Mouse (Mus musculus): ENCODE measurements around the gene Foxred1. TPM values are rescaled to one million over a fixed set of nuclear protein-coding genes. Genes with fewer than 3 reads are reported as not detected.

The Foxred1 gene
- polyA plus RNA-seq (2012; rRNA removed), result 37.0 and 39.1 TPM in 2 replicates

- Histone ChIP-seq H3K4me3 (ENCODE audit: insufficient read depth, low read depth, low read length) (peak within 1 kb of the TSS; percentile 88), H3K27me3 (replicated peaks; ENCODE audit: control insufficient read depth, insufficient read depth, low read length) (no peaks in the 10 kb centered on the region), H3K4me1 (ENCODE audit: control insufficient read depth, insufficient read depth, low read length) (peaks cover 9% of the 10 kb centered on the region; the same call in 1 of the 2 replicates), H3K27ac (ENCODE audit: insufficient read depth, low read depth, low read length) (peak within 1 kb of the TSS; percentile 81), H3K36me3 (ENCODE audit: control insufficient read depth, insufficient read depth, low read length) (peaks cover 11% of the 10 kb centered on the region)
- under 1% methylated on average over 72 of the region's 72 CpGs for WGBS
- TF ChIP-seq CTCF (conservative IDR thresholded peaks at IDR 0.05; ENCODE audit: insufficient read depth, insufficient read length, low read depth, low read length), result no peak
- TF ChIP-seq POLR2A (IDR thresholded peaks at IDR 0.05; ENCODE audit: low read depth, low read length), result peak; percentile 95
- DNase-seq, result peak; percentile 99
These were observed at the start of gene Foxred1 for GRCm38 (mm10) chr9:35210542-35211474. Gene Foxred1, minus strand, starts transcription at chr9:35211055.

- Histone ChIP-seq H3K4me1 (ENCODE audit: control insufficient read depth, insufficient read depth, low read length) (no peaks in the 10 kb centered on the region), H3K27ac (ENCODE audit: insufficient read depth, low read depth, low read length) (no peak overlapping the region), H3K27me3 (replicated peaks; ENCODE audit: control insufficient read depth, insufficient read depth, low read length) (no peaks in the 10 kb centered on the region), H3K4me3 (ENCODE audit: insufficient read depth, low read depth, low read length) (no peak overlapping the region), H3K36me3 (ENCODE audit: control insufficient read depth, insufficient read depth, low read length) (no peaks in the 10 kb centered on the region)
- TF ChIP-seq CTCF (conservative IDR thresholded peaks at IDR 0.05; ENCODE audit: insufficient read depth, insufficient read length, low read depth, low read length) (no peak), POLR2A (IDR thresholded peaks at IDR 0.05; ENCODE audit: low read depth, low read length) (no peak)
- WGBS, result 88% methylated on average over 7 of the region's 7 CpGs
- DNase-seq, result no peak
These were observed 46.5 kb upstream of the Foxred1 start for GRCm38 (mm10) chr9:35257365-35257764.

- H3K36me3 ChIP-seq (ENCODE audit: control insufficient read depth, insufficient read depth, low read length), result no peaks in the 10 kb centered on the region; the same call in 1 of the 2 replicates
- no peak overlapping the region for H3K27ac ChIP-seq (ENCODE audit: insufficient read depth, low read depth, low read length)
- no peaks in the 10 kb centered on the region for H3K27me3 ChIP-seq (replicated peaks; ENCODE audit: control insufficient read depth, insufficient read depth, low read length)
- no peak overlapping the region for H3K4me3 ChIP-seq (ENCODE audit: insufficient read depth, low read depth, low read length)
- no peak for DNase-seq
- H3K4me1 ChIP-seq (ENCODE audit: control insufficient read depth, insufficient read depth, low read length), result no peaks in the 10 kb centered on the region
- TF ChIP-seq CTCF (conservative IDR thresholded peaks at IDR 0.05; ENCODE audit: insufficient read depth, insufficient read length, low read depth, low read length), result no peak
- TF ChIP-seq POLR2A (IDR thresholded peaks at IDR 0.05; ENCODE audit: low read depth, low read length), result no peak
These were observed 38.6 kb upstream of the Foxred1 start for GRCm38 (mm10) chr9:35249476-35249875.

DNA sequence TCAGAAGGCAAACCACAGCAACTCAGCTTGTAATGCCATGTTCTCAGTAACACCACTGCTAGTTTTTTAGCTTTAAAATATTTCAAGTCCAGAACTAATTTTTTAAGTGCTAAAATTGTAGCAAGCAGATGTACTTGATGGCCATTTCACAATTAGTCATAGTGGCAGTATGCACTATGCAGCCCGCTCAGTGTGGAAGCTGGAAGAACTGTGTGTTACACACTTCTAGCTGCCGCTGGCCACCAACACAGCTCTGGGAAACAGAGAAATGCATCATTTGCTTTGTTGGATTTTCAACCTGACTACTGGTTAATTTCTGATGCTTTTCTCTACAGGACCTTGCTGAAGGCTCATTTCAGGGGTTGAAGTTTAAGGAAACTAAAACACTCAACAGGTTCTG, 36.5 kb upstream of the Foxred1 start:
- no peaks in the 10 kb centered on the region; the same call in 1 of the 2 replicates for H3K36me3 ChIP-seq (ENCODE audit: control insufficient read depth, insufficient read depth, low read length)
- TF ChIP-seq POLR2A (IDR thresholded peaks at IDR 0.05; ENCODE audit: low read depth, low read length), result no peak
- TF ChIP-seq CTCF (conservative IDR thresholded peaks at IDR 0.05; ENCODE audit: insufficient read depth, insufficient read length, low read depth, low read length), result no peak
- no peaks in the 10 kb centered on the region for H3K4me1 ChIP-seq (ENCODE audit: control insufficient read depth, insufficient read depth, low read length)
- H3K4me3 ChIP-seq (ENCODE audit: insufficient read depth, low read depth, low read length), result no peak overlapping the region
- WGBS, result 92% methylated on average over 2 of the region's 2 CpGs
- DNase-seq, result no peak
- H3K27ac ChIP-seq (ENCODE audit: insufficient read depth, low read depth, low read length), result no peak overlapping the region
- H3K27me3 ChIP-seq (replicated peaks; ENCODE audit: control insufficient read depth, insufficient read depth, low read length), result no peaks in the 10 kb centered on the region

GRCm38 (mm10) chr9:35239734-35240133, 28.9 kb upstream of the Foxred1 start:
- H3K27me3 ChIP-seq (replicated peaks; ENCODE audit: control insufficient read depth, insufficient read depth, low read length), result no peaks in the 10 kb centered on the region
- H3K4me3 ChIP-seq (ENCODE audit: insufficient read depth, low read depth, low read length), result no peak overlapping the region
- 57% methylated on average over 1 of the region's 1 CpGs for WGBS
- TF ChIP-seq CTCF (conservative IDR thresholded peaks at IDR 0.05; ENCODE audit: insufficient read depth, insufficient read length, low read depth, low read length) (peak; percentile 30; the same call in 1 of the 2 replicates), POLR2A (IDR thresholded peaks at IDR 0.05; ENCODE audit: low read depth, low read length) (no peak)
- no peaks in the 10 kb centered on the region for H3K4me1 ChIP-seq (ENCODE audit: control insufficient read depth, insufficient read depth, low read length)
- H3K27ac ChIP-seq (ENCODE audit: insufficient read depth, low read depth, low read length), result no peak overlapping the region
- no peak for DNase-seq
- no peaks in the 10 kb centered on the region; the same call in 1 of the 2 replicates for H3K36me3 ChIP-seq (ENCODE audit: control insufficient read depth, insufficient read depth, low read length)

DNA sequence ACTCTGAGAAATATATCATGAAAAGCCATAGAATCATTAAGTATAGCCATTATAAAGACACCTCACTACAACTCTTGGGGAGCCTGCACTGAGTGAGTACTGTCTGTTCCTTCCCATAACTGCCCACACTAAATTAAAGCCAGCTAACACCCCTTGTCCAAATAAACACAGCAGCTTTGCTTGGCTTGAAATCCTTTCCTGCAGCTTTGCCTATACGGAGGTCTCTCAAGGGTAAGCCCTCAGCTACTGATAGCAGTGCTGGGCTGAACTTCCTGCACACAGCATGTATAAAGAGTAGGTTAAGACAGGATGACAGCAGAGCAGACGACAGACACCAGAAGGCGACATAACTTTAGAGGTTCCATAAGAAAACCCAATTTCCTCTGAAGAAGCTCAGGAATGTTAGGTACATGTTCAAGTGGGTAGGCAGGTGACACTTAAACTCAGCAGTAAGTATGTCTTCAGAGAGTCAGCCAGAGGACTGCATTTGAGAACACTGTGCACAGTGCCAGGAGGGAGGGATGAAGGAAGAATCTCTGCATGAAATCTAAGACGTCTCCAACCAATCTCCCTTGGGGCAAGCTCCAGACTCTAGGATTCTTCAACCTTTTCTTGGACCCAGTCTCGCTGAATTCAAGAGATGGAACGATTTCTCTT, 28.2 kb upstream of the Foxred1 start:
- DNase-seq, result no peak
- H3K4me3 ChIP-seq (ENCODE audit: insufficient read depth, low read depth, low read length), result no peak overlapping the region
- no peaks in the 10 kb centered on the region for H3K27me3 ChIP-seq (replicated peaks; ENCODE audit: control insufficient read depth, insufficient read depth, low read length)
- H3K4me1 ChIP-seq (ENCODE audit: control insufficient read depth, insufficient read depth, low read length), result no peaks in the 10 kb centered on the region
- no peaks in the 10 kb centered on the region; the same call in 1 of the 2 replicates for H3K36me3 ChIP-seq (ENCODE audit: control insufficient read depth, insufficient read depth, low read length)
- TF ChIP-seq POLR2A (IDR thresholded peaks at IDR 0.05; ENCODE audit: low read depth, low read length) (no peak), CTCF (conservative IDR thresholded peaks at IDR 0.05; ENCODE audit: insufficient read depth, insufficient read length, low read depth, low read length) (no peak)
- H3K27ac ChIP-seq (ENCODE audit: insufficient read depth, low read depth, low read length), result no peak overlapping the region
- WGBS, result 75% methylated on average over 6 of the region's 6 CpGs

GRCm38 (mm10) chr9:35238371-35238770, 27.5 kb upstream of the Foxred1 start:
- 98% methylated on average over 1 of the region's 1 CpGs for WGBS
- DNase-seq, result no peak
- H3K27me3 ChIP-seq (replicated peaks; ENCODE audit: control insufficient read depth, insufficient read depth, low read length), result no peaks in the 10 kb centered on the region
- H3K27ac ChIP-seq (ENCODE audit: insufficient read depth, low read depth, low read length), result no peak overlapping the region
- peaks cover 2% of the 10 kb centered on the region; the same call in 1 of the 2 replicates for H3K36me3 ChIP-seq (ENCODE audit: control insufficient read depth, insufficient read depth, low read length)
- no peak overlapping the region for H3K4me3 ChIP-seq (ENCODE audit: insufficient read depth, low read depth, low read length)
- H3K4me1 ChIP-seq (ENCODE audit: control insufficient read depth, insufficient read depth, low read length), result no peaks in the 10 kb centered on the region
- TF ChIP-seq CTCF (conservative IDR thresholded peaks at IDR 0.05; ENCODE audit: insufficient read depth, insufficient read length, low read depth, low read length) (no peak), POLR2A (IDR thresholded peaks at IDR 0.05; ENCODE audit: low read depth, low read length) (no peak)

Data from kidney, adult 2 months (tissue).